Mouse (Mus musculus): ENCODE data around the gene Adck2. TPM values are rescaled to one million over a fixed set of nuclear protein-coding genes. Genes with fewer than 3 reads are reported as not detected.

Gene Adck2
- polyA plus RNA-seq, 1 experiment from 2014 or later = 42.6 TPM

DNA sequence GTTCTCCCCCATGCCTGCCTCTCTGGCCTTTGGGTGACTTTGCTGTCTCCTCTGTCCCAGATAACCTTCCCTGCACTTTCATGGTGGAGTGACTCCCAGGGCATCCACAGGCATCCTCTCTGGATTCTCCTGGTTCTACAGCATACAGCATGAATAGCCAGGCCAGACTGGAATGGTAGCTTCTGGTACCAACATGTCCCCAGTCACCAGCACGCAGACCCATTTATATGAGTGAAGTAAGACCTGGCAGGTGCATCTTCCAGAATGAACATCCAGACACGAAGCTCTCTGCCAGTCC, 18.1 kb upstream of the Adck2 start:
- H3K4me3 ChIP-seq (ENCODE audit: low read length) = peak overlapping the region; percentile 66
- 41% methylated on average over 2 of the region's 2 CpGs for WGBS
- peak overlapping the region; percentile 64 for H3K4me2 ChIP-seq (ENCODE audit: low read length)
- ATAC-seq = no peak
- no peaks in the 10 kb centered on the region for H3K27me3 ChIP-seq (replicated peaks; ENCODE audit: control insufficient read depth, insufficient read depth, low read length)
- no peaks in the 10 kb centered on the region for H3K9me3 ChIP-seq (ENCODE audit: control insufficient read depth, low read length)
- H3K4me1 ChIP-seq (ENCODE audit: control insufficient read depth, insufficient read depth, low read depth, low read length) = peaks cover 32% of the 10 kb centered on the region
- no peak overlapping the region for H3K27ac ChIP-seq (ENCODE audit: low read depth, low read length)
- H3K9ac ChIP-seq (ENCODE audit: low read depth, low read length) = peak overlapping the region; percentile 42
- H3K36me3 ChIP-seq (ENCODE audit: control insufficient read depth, insufficient read depth, low read length) = no peaks in the 10 kb centered on the region

DNA sequence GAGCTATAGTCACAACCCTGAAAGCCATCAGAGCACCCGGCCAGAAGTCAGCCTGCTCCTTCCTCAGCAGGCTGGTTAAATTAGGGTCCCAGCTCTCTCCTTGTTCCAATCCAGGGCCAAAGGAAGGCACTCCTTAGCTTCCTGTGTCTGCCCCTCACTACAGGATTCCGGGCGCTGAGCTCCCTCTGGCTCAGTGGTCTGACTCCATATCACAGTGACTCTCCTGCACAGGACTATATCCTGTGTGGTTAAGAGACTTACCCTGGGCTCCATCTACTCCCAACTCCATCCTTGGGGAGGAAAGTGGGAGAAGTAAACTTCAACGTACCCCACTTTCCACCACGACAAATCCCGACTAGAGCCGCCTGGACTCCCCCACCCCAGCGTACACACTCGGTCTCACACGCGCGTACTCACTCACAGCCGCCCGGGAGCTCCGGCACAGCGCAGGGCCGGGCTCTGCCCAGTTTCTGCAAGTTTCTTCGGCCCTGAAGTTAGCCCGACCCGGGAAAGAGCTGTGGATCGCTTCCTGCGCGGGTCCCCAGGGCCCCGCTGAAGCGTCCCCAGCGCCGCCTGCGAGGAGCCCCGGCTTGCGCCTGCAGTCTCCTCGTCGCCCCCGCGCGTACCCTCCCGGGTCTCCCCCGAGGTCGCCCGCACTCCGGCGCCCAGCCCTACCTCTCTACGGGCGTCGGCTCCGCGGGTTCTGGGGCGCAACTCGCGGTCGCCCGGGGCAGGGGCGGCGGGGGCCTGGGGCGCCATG, 16.6 kb upstream of the Adck2 start:
- Histone ChIP-seq H3K4me2 (ENCODE audit: low read length) (peak overlapping the region; percentile 64), H3K27ac (ENCODE audit: low read depth, low read length) (peak overlapping the region; percentile 93), H3K4me1 (ENCODE audit: control insufficient read depth, insufficient read depth, low read depth, low read length) (peaks cover 32% of the 10 kb centered on the region), H3K9ac (ENCODE audit: low read depth, low read length) (peak overlapping the region; percentile 79), H3K36me3 (ENCODE audit: control insufficient read depth, insufficient read depth, low read length) (no peaks in the 10 kb centered on the region), H3K9me3 (ENCODE audit: control insufficient read depth, low read length) (no peaks in the 10 kb centered on the region), H3K27me3 (replicated peaks; ENCODE audit: control insufficient read depth, insufficient read depth, low read length) (no peaks in the 10 kb centered on the region), H3K4me3 (ENCODE audit: low read length) (peak overlapping the region; percentile 66)
- WGBS = 0% methylated on average over 36 of the region's 54 CpGs
- peak; percentile 69 for ATAC-seq

DNA sequence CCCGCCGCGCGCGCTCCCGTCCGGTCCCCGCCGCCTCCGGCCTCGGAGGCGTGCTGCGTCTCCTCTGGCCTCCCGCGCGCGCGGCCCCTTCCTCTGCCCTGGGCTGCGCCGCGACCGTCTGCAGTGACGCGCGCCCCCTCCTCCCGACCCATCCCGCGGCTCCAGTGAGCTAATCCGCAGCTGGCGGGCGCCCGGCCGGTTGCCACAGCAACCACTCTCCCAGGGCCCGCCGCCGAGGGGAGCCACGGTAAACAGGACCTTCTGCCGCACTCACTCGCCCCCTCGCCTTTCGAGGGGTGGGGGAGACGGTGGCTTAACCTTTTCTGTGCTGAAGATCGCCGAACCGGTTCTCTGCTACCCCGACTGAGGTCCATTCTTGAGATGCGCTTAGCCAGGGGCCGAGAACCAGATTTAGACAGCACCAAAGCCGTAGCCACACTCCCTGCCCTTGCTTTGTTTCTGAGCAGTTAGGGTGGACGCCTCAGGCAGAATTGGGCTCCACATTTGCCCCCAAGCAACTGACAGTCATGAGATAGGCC, 15.9 kb upstream of the Adck2 start, which contains the start of gene Dennd2a:
Dennd2a (minus strand) TSS at position 145 of the 539 bp plus-strand sequence.
- under 1% methylated on average over 40 of the region's 50 CpGs for WGBS
- H3K27ac ChIP-seq (ENCODE audit: low read depth, low read length) = peak within 1 kb of the TSS; percentile 93
- ATAC-seq = peak; percentile 95
- peak within 1 kb of the TSS; percentile 64 for H3K4me2 ChIP-seq (ENCODE audit: low read length)
- no peaks in the 10 kb centered on the region for H3K9me3 ChIP-seq (ENCODE audit: control insufficient read depth, low read length)
- H3K4me3 ChIP-seq (ENCODE audit: low read length) = peak within 1 kb of the TSS; percentile 66
- peaks cover 35% of the 10 kb centered on the region for H3K4me1 ChIP-seq (ENCODE audit: control insufficient read depth, insufficient read depth, low read depth, low read length)
- H3K9ac ChIP-seq (ENCODE audit: low read depth, low read length) = peak within 1 kb of the TSS; percentile 79
- no peaks in the 10 kb centered on the region for H3K27me3 ChIP-seq (replicated peaks; ENCODE audit: control insufficient read depth, insufficient read depth, low read length)
- H3K36me3 ChIP-seq (ENCODE audit: control insufficient read depth, insufficient read depth, low read length) = no peaks in the 10 kb centered on the region

DNA sequence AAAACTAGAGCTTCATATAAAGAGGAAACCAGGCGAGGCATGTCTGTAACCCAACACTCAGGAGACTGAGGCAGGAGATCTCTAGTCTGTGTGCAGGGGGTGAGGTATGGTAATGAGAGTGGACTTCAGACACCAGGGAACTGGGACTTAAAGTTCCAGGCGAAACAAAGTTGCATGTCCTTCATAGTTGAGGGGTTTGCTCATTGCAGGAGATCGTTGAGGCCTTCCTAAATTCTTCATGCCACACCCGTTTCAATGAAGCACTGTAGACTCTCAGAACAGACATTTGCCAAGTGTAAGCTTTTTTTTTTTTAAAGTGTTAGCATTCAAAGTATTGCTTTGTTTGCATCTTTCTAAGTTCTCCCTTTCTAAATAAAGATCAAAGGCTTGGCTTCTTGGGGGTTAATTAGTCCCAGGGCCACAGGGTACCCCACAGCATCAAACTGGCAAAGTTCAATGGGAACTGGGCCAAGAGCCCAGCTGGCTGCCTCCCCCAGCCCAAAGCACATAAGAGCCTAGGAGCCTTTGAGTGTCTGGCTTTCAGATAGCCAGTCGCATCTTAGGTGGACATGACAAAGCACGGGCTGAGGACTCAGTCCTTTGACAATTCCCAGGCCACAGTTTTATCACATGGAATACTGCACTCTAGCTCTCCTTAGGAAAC, 14.3 kb upstream of the Adck2 start:
- H3K4me3 ChIP-seq (ENCODE audit: low read length) = no peak overlapping the region
- 35% methylated on average over 6 of the region's 6 CpGs for WGBS
- no peak for ATAC-seq
- peak overlapping the region; percentile 2; the same call in 1 of the 2 replicates for H3K27ac ChIP-seq (ENCODE audit: low read depth, low read length)
- no peak overlapping the region for H3K9ac ChIP-seq (ENCODE audit: low read depth, low read length)
- H3K4me2 ChIP-seq (ENCODE audit: low read length) = no peak overlapping the region
- no peaks in the 10 kb centered on the region for H3K36me3 ChIP-seq (ENCODE audit: control insufficient read depth, insufficient read depth, low read length)
- no peaks in the 10 kb centered on the region for H3K9me3 ChIP-seq (ENCODE audit: control insufficient read depth, low read length)
- peaks cover 35% of the 10 kb centered on the region for H3K4me1 ChIP-seq (ENCODE audit: control insufficient read depth, insufficient read depth, low read depth, low read length)
- H3K27me3 ChIP-seq (replicated peaks; ENCODE audit: control insufficient read depth, insufficient read depth, low read length) = no peaks in the 10 kb centered on the region

DNA sequence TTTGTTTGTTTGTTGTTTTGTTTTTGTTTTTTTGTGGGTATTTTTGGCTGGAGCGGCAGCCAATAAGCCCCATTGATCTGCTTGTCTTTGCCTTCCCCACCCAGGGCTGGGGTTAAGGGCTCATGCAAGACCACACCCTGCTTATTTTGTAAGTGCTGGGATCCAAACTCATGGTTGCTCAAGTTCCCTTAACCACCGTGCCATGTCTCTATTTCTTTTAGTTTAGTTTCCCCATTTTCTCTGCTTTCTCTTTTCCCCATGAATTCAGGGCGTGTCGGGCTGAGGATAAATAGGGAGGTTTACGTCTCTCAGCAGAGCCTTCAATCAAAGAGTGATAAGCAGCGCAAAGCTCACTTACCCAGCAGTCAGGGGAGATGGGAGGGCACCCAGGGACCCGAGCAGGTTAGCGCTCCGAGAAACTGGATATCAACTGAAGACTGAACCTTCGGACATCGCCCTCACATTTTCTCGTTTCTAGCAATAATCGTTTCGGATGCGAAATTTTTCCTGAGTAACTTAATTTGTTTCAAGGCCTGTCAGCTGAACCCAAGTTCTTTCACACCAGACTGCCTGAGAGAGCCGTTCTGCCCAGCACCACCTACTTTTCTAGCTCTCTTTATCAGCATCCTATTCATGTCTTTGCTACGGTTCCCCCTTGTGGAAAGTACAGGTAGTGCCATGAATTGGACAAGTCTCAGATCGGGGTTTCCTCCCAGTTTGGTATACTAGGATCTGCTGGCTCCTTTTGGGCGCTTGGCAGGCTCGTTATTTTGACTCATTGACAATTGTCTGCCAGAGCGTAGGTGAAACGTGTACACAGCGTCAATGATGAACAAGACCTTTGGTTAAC, 11.3 kb upstream of the Adck2 start:
- peak; percentile 57 for ATAC-seq
- Histone ChIP-seq H3K9me3 (ENCODE audit: control insufficient read depth, low read length) (no peaks in the 10 kb centered on the region), H3K27ac (ENCODE audit: low read depth, low read length) (no peak overlapping the region), H3K9ac (ENCODE audit: low read depth, low read length) (no peak overlapping the region), H3K4me3 (ENCODE audit: low read length) (peak overlapping the region; percentile 17; the same call in 1 of the 2 replicates), H3K4me1 (ENCODE audit: control insufficient read depth, insufficient read depth, low read depth, low read length) (peaks cover 21% of the 10 kb centered on the region), H3K27me3 (replicated peaks; ENCODE audit: control insufficient read depth, insufficient read depth, low read length) (no peaks in the 10 kb centered on the region), H3K36me3 (ENCODE audit: control insufficient read depth, insufficient read depth, low read length) (no peaks in the 10 kb centered on the region), H3K4me2 (ENCODE audit: low read length) (peak overlapping the region; percentile 50)
- WGBS = 19% methylated on average over 23 of the region's 23 CpGs

DNA sequence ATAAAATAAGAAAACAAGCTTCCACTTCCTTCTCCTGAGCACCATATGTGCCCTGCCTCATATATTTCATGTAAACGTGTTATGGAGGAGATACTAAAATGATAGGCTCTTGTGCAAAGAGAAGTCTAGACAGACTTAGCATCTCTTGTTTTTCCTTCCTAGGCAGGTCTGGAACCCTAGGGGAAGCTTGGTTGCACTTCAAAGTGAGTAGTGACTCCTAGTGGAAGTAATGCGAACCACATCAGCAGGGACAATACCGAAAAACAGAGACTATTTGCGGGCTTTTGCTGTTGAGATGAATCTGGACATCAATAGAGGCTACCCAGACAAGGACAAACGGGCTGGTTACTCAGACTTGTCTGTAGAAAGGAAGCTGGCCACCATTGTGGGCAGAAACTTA, 6.1 kb upstream of the Adck2 start:
- no peaks in the 10 kb centered on the region for H3K36me3 ChIP-seq (ENCODE audit: control insufficient read depth, insufficient read depth, low read length)
- no peak overlapping the region for H3K4me2 ChIP-seq (ENCODE audit: low read length)
- WGBS = 12% methylated on average over 5 of the region's 5 CpGs
- H3K4me3 ChIP-seq (ENCODE audit: low read length) = no peak overlapping the region
- H3K27ac ChIP-seq (ENCODE audit: low read depth, low read length) = no peak overlapping the region
- H3K9me3 ChIP-seq (ENCODE audit: control insufficient read depth, low read length) = no peaks in the 10 kb centered on the region
- H3K9ac ChIP-seq (ENCODE audit: low read depth, low read length) = no peak overlapping the region
- H3K27me3 ChIP-seq (replicated peaks; ENCODE audit: control insufficient read depth, insufficient read depth, low read length) = 0 out of 2 replicates have a peak, but pooled peaks cover 3% of the 10 kb centered on the region
- no peak for ATAC-seq
- no peaks in the 10 kb centered on the region for H3K4me1 ChIP-seq (ENCODE audit: control insufficient read depth, insufficient read depth, low read depth, low read length)

DNA sequence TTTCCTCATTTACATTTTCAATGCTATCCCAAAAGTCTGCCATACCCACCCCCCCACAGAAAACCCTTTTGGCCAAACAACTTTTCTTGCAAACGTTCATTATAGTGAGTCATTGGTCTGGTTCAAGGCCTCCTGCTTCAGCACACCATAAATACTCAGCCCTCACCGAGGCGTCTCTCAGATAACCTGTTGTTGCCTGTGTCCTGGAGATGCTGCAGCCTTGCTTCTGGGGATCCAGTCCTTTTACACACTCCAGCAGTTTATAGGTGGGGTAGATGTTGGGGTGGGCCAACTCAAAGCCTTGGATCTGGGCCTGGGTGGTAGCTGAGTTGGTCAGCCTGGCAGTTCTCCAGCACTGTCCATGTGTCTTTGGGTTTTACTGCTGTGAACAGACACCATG, 3.2 kb upstream of the Adck2 start:
- Histone ChIP-seq H3K27me3 (replicated peaks; ENCODE audit: control insufficient read depth, insufficient read depth, low read length) (0 out of 2 replicates have a peak, but pooled peaks cover 3% of the 10 kb centered on the region), H3K4me2 (ENCODE audit: low read length) (no peak overlapping the region), H3K9ac (ENCODE audit: low read depth, low read length) (no peak overlapping the region), H3K4me3 (ENCODE audit: low read length) (no peak overlapping the region), H3K27ac (ENCODE audit: low read depth, low read length) (no peak overlapping the region), H3K36me3 (ENCODE audit: control insufficient read depth, insufficient read depth, low read length) (no peaks in the 10 kb centered on the region), H3K9me3 (ENCODE audit: control insufficient read depth, low read length) (no peaks in the 10 kb centered on the region), H3K4me1 (ENCODE audit: control insufficient read depth, insufficient read depth, low read depth, low read length) (peaks cover 13% of the 10 kb centered on the region)
- no peak for ATAC-seq
- 78% methylated on average over 3 of the region's 3 CpGs for WGBS

DNA sequence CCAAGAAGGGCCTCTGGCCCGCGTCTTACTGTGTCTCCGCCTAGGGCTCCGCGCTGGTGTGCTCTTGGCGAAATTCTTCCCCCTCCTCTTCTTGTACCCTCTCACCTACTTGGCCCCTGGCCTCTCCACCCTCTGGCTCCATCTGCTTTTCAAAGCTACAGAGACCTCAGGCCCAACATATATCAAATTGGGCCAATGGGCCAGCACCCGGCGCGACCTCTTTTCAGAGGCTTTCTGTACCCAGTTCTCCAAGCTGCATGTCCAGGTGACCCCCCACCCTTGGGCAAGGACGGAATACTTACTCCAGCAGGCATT, 839 bp downstream of the Adck2 start:
- no peak; the same call in 1 of the 2 replicates for ATAC-seq
- H3K9ac ChIP-seq (ENCODE audit: low read depth, low read length) = peak overlapping the region; percentile 98

More for the DNA sequence above, 839 bp downstream of the Adck2 start:
- Histone ChIP-seq H3K27me3 (replicated peaks; ENCODE audit: control insufficient read depth, insufficient read depth, low read length) (no peaks in the 10 kb centered on the region), H3K4me2 (ENCODE audit: low read length) (peak overlapping the region; percentile 94), H3K9me3 (ENCODE audit: control insufficient read depth, low read length) (no peaks in the 10 kb centered on the region), H3K36me3 (ENCODE audit: control insufficient read depth, insufficient read depth, low read length) (peaks cover 12% of the 10 kb centered on the region; the same call in 1 of the 2 replicates), H3K27ac (ENCODE audit: low read depth, low read length) (peak overlapping the region; percentile 97), H3K4me3 (ENCODE audit: low read length) (peak overlapping the region; percentile 93), H3K4me1 (ENCODE audit: control insufficient read depth, insufficient read depth, low read depth, low read length) (peaks cover 13% of the 10 kb centered on the region)
- WGBS = 21% methylated on average over 10 of the region's 10 CpGs
